In the genomic region with DNA sequence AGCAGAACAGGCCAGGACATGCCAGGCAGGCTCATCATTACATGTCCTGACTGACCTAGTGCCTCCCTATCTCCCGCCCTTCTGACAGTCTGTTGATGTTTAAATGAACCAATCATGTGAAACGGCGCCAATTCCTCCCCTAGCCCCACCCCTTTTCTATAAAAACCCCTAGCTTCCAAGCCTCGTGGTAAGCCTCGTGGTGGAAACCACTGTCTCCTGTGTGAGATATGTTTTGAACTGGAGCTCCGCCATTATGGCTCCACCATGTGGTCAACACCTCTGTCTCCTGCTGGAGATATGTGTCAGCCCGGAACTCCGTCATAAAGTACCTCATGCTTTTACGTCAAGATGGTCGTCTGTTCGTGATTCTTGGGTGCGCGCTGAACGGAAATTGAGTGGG, we compare ENCODE assay signal across 7 mouse cellular contexts. TPM values are rescaled to one million over a fixed set of nuclear protein-coding genes. Genes with fewer than 3 reads are reported as not detected.
A peak's percentile ranks its signal among the peaks of the same experiment; 100 is the strongest.
DNase-seq lines count a peak whose midpoint lies in the region; ATAC-seq and TF ChIP-seq lines count a peak whose summit lies in the region.
"Not testable (repeated sequence)": the region's sequence is repeated elsewhere in the genome, so short reads cannot be mapped to it uniquely, and the experiment has no call there.

No protein-coding gene starts in this region.

- H3K27me3 ChIP-seq in E14TG2a.4 (ENCODE audit: insufficient read depth, low read length); intestine, postnatal 0 days (replicated peaks; ENCODE audit: control insufficient read depth, insufficient read depth, low read length); kidney, postnatal 0 days (ENCODE audit: insufficient read depth, low read length); stomach, postnatal 0 days (ENCODE audit: control insufficient read depth, insufficient read depth, low read length): not testable (repeated sequence)

- not testable (repeated sequence) for TF ChIP-seq CTCF in E14TG2a.4 (conservative IDR thresholded peaks at IDR 0.05; ENCODE audit: low read length); kidney, postnatal 0 days (IDR thresholded peaks at IDR 0.05; ENCODE audit: low read depth)
- TF ChIP-seq CTCF in intestine, postnatal 0 days (IDR thresholded peaks at IDR 0.05; ENCODE audit: low read depth), result 0 out of 2 replicates have a peak, but pooled peaks have one; percentile 14
- TF ChIP-seq CTCF in stomach, postnatal 0 days (IDR thresholded peaks at IDR 0.05; ENCODE audit: low read depth), result peak; percentile 40

- H3K4me1 ChIP-seq in E14TG2a.4 (replicated peaks; ENCODE audit: low read depth, low read length), result peaks cover 45% of the 10 kb centered on the region
- peaks cover 6 to 10% of the 10 kb centered on the region in 2 experiments for H3K4me1 ChIP-seq in ES-E14 (ENCODE audit: control insufficient read depth in 2 of 2, insufficient read depth in 2 of 2, low read length in 2 of 2, poor library complexity in 1 of 2)
- not testable (repeated sequence) for H3K4me1 ChIP-seq in intestine, postnatal 0 days (replicated peaks; ENCODE audit: control insufficient read depth, insufficient read depth, low read length); kidney, postnatal 0 days (replicated peaks; ENCODE audit: insufficient read depth, low read length); stomach, postnatal 0 days (replicated peaks; ENCODE audit: control insufficient read depth, insufficient read depth)

- peak overlapping the region; percentile 95 for H3K27ac ChIP-seq in ES-E14 (ENCODE audit: insufficient read depth, low read depth, low read length, poor library complexity, severe bottlenecking)
- not testable (repeated sequence) for H3K27ac ChIP-seq in intestine, postnatal 0 days (ENCODE audit: low read depth, low read length); stomach, postnatal 0 days (replicated peaks)
- peak overlapping the region; percentile 75 for H3K27ac ChIP-seq in kidney, postnatal 0 days

- ATAC-seq in intestine, postnatal 0 days; kidney, postnatal 0 days (replicated peaks; ENCODE audit: low FRiP score, low read depth); stomach, postnatal 0 days (ENCODE audit: low FRiP score, low TSS enrichment): not testable (repeated sequence)

- H3K4me3 ChIP-seq in E14TG2a.4 (replicated peaks; ENCODE audit: low read length) (peak overlapping the region; percentile 72), ES-E14 (ENCODE audit: insufficient read depth in 1 of 2, low read depth in 1 of 2, low read length in 2 of 2, poor library complexity in 1 of 2, severe bottlenecking in 1 of 2) (peak overlapping the region; percentile 67 to 68)
- H3K4me3 ChIP-seq in intestine, postnatal 0 days (ENCODE audit: low read depth, low read length); kidney, postnatal 0 days (replicated peaks; ENCODE audit: low read depth, low read length); stomach, postnatal 0 days (ENCODE audit: low read depth, low read length): not testable (repeated sequence)

- peak; percentile 41 for DNase-seq in 416B (ENCODE audit: low read depth)
- not testable (repeated sequence) for DNase-seq in ES-E14 (ENCODE audit: low read depth, low spot score); kidney, postnatal 0 days (ENCODE audit: low spot score); stomach, postnatal 0 days (ENCODE audit: low spot score)
- DNase-seq in heart, adult 11 months, result peak; percentile 66

- peak overlapping the region; percentile 76; the same call in 1 of the 2 replicates for H3K9ac ChIP-seq in ES-E14 (ENCODE audit: insufficient read depth, low read depth, low read length, poor library complexity, severe bottlenecking)
- H3K9ac ChIP-seq in intestine, postnatal 0 days (ENCODE audit: low read depth, low read length); kidney, postnatal 0 days (ENCODE audit: low read depth, low read length); stomach, postnatal 0 days (ENCODE audit: low read length): not testable (repeated sequence)

- H3K9me3 ChIP-seq in E14TG2a.4 (ENCODE audit: low read length); ES-E14 (ENCODE audit: control insufficient read depth, insufficient read depth, low read depth, low read length); intestine, postnatal 0 days (ENCODE audit: control insufficient read depth); kidney, postnatal 0 days (replicated peaks; ENCODE audit: low read length); stomach, postnatal 0 days (ENCODE audit: control insufficient read depth, low read length): not testable (repeated sequence)

- H3K4me2 ChIP-seq in intestine, postnatal 0 days (replicated peaks; ENCODE audit: low read depth); kidney, postnatal 0 days (ENCODE audit: low read length); stomach, postnatal 0 days (replicated peaks; ENCODE audit: low read depth): not testable (repeated sequence)

- H3K36me3 ChIP-seq in E14TG2a.4 (ENCODE audit: insufficient read depth, low read length); ES-E14 (ENCODE audit: control insufficient read depth, insufficient read depth, low read length, poor library complexity, severe bottlenecking); intestine, postnatal 0 days (ENCODE audit: control insufficient read depth, insufficient read depth); kidney, postnatal 0 days (ENCODE audit: insufficient read depth, low read length); stomach, postnatal 0 days (ENCODE audit: control insufficient read depth, insufficient read depth, low read length): not testable (repeated sequence)

- TF ChIP-seq EP300 in stomach, postnatal 0 days (optimal IDR thresholded peaks at IDR 0.05), result not testable (repeated sequence)

- 91% methylated on average over 14 of the region's 14 CpGs for WGBS in intestine, postnatal 0 days
- 86% methylated on average over 14 of the region's 14 CpGs for WGBS in kidney, postnatal 0 days
- 79% methylated on average over 14 of the region's 14 CpGs for WGBS in stomach, postnatal 0 days

- in situ Hi-C loops in ES-E14 (cut with MboI; ENCODE audit: low sequenced_read_pairs in 2 of 2, unreplicated experiment in 2 of 2), result not testable (repeated sequence)

RNA-seq across cellular contexts. Expression of gene Hnrnpa3, which starts 24.6 kb away (rescaled TPM):
- total RNA-seq in ES-E14 (2012; rRNA removed), result 101 and 166 TPM in 2 replicates
- 149 and 151 TPM in 2 replicates for polyA plus RNA-seq in intestine, postnatal 0 days (2015; fragmentation: Nextera tagmentation; extraction: Ambion mirVana)
- polyA plus RNA-seq in kidney, postnatal 0 days (2015; fragmentation: Nextera tagmentation; extraction: Ambion mirVana), result 240 and 270 TPM in 2 replicates
- 116 and 127 TPM in 2 replicates for polyA plus RNA-seq in stomach, postnatal 0 days (2015; fragmentation: Nextera tagmentation; extraction: Ambion mirVana)
